Mouse (Mus musculus) midbrain, embryonic 11.5 days (tissue): ENCODE results near the gene Prnp. TPM values are rescaled to one million over a fixed set of nuclear protein-coding genes. Genes with fewer than 3 reads are reported as not detected.
A peak's percentile ranks its signal among the peaks of the same experiment; 100 is the strongest.

ENCODE experiments used
- ATAC-seq: fragments of 200-750 bp; cut with Nextera tagmentation; 2 replicates; pipeline ENCODE4 v1.8.0; 2017; ENCODE audit warnings: moderate TSS enrichment, moderate library complexity; ENCODE audit not compliant: low FRiP score
- DNase-seq: peaks from one replicate; pipeline ENCODE4 v3.0.0; 2015; ENCODE audit warnings: low spot score; ENCODE audit errors: missing footprints
- H3K27ac ChIP-seq: fragments of 300-500 bp; sonication (generic); 2 replicates; pipeline ENCODE4 v1.5.1; 2014; ENCODE audit warnings: low read depth, low read length
- H3K27me3 ChIP-seq: fragments of 300-500 bp; sonication (generic); 2 replicates; pipeline ENCODE4 v1.6.1; 2014; ENCODE audit warnings: mild to moderate bottlenecking, low read length, moderate library complexity, mixed read lengths; ENCODE audit not compliant: control insufficient read depth, insufficient read depth
- H3K36me3 ChIP-seq: fragments of 300-500 bp; sonication (generic); 2 replicates; pipeline ENCODE4 v1.6.1; 2014; ENCODE audit warnings: mild to moderate bottlenecking, low read length, moderate library complexity, mixed read lengths; ENCODE audit not compliant: control insufficient read depth, insufficient read depth
- H3K4me1 ChIP-seq: fragments of 300-500 bp; sonication (generic); 2 replicates; pipeline ENCODE4 v1.6.1; 2014; ENCODE audit warnings: low read length; ENCODE audit not compliant: control insufficient read depth, insufficient read depth
- H3K4me2 ChIP-seq: fragments of 300-500 bp; sonication (generic); 2 replicates; pipeline ENCODE4 v1.6.1; 2014; ENCODE audit warnings: mild to moderate bottlenecking, moderate library complexity
- H3K4me3 ChIP-seq: fragments of 300-500 bp; sonication (generic); 2 replicates; pipeline ENCODE4 v1.5.1; 2014; ENCODE audit warnings: low read depth, low read length
- H3K9ac ChIP-seq: fragments of 300-500 bp; sonication (generic); 2 replicates; pipeline ENCODE4 v1.6.1; 2014; ENCODE audit warnings: low read length
- H3K9me3 ChIP-seq: fragments of 300-500 bp; sonication (generic); 2 replicates; pipeline ENCODE4 v1.6.1; 2016; ENCODE audit warnings: low read length; ENCODE audit not compliant: control insufficient read depth
- WGBS: fragments of 180-500 bp; shearing (Covaris S2); extraction: QIAGEN DNeasy Blood & Tissue Kit; methylation state at CpG from one replicate; pipeline ENCODE4 v1.1.7; 2014; 5-methylcytosine and 5-hydroxymethylcytosine counted together
- polyA plus RNA-seq: library from polyadenylated mRNA; unstranded; fragments of >200 nt; fragmentation: Nextera tagmentation; extraction: Ambion mirVana; gene quantifications from 2 replicates; pipeline ENCODE4 v1.2.1, GENCODE M21; 2014

Prnp gene
- polyA plus RNA-seq, 1 experiment from 2014 or later: 27.2 TPM

DNA sequence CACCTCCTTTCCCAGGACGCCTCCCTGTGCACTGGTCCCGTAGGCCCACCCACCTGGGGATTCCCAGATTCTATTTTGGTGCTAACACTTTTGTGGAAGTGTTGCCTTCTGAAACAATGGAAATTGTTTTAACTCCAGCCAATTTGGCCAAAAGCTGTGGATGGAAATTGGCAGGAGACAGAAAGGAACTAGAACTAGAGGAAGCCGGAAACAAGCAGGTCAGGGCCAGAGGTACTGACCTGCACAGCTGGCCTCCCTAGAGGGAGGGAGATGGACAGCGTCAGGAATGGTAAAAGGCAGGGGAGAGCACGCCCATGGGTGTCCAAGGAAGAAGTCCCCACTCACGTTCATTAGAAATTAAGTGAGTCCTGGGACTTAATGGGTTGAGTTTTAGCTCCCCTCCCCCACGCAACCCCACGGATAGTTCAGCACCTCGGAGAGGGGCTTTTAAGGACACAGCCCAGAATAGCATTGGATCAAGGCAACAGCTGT lies 48.0 kb downstream of the Prnp start:
- Histone ChIP-seq H3K4me2 (no peak overlapping the region), H3K27me3 (peaks cover 15% of the 10 kb centered on the region), H3K9ac (no peak overlapping the region), H3K36me3 (no peaks in the 10 kb centered on the region), H3K4me3 (no peak overlapping the region), H3K27ac (no peak overlapping the region), H3K4me1 (peaks cover 5% of the 10 kb centered on the region; the same call in 1 of the 2 replicates), H3K9me3 (no peaks in the 10 kb centered on the region)
- 59% methylated on average over 9 of the region's 9 CpGs for WGBS
- ATAC-seq: no peak
- peak; percentile 72 for DNase-seq

DNA sequence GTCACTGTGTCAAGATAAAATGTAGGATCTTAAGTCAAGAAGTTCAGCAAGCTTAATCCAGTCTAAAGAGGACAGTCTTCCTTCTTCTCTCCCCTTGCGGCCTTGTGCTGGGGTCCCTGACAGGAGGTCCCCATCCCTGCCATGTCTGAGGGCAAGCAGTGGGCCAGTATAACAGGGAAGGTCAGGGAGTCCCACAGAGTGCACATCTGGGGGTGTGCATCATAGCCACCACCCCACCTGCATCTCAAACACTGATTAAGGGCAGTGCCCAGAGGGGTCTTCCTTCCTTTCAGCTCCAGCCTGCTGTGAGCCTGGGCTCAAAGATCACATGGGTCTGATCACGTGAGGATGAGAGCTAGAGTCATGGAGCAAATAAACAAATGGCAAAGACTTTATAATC lies 51.9 kb downstream of the Prnp start:
- Histone ChIP-seq H3K36me3 (no peaks in the 10 kb centered on the region), H3K27me3 (no peaks in the 10 kb centered on the region), H3K4me1 (no peaks in the 10 kb centered on the region), H3K9ac (no peak overlapping the region), H3K4me3 (no peak overlapping the region), H3K4me2 (no peak overlapping the region), H3K9me3 (no peaks in the 10 kb centered on the region), H3K27ac (no peak overlapping the region)
- ATAC-seq (no peak), DNase-seq (no peak)
- WGBS: 67% methylated on average over 2 of the region's 2 CpGs

GRCm38 (mm10) chr2:131970597-131970996 lies 60.9 kb downstream of the Prnp start:
- WGBS: 93% methylated on average over 2 of the region's 2 CpGs
- no peak overlapping the region for H3K4me3 ChIP-seq
- no peak for ATAC-seq
- no peak overlapping the region for H3K4me2 ChIP-seq
- no peaks in the 10 kb centered on the region for H3K27me3 ChIP-seq
- H3K27ac ChIP-seq: no peak overlapping the region
- no peaks in the 10 kb centered on the region for H3K4me1 ChIP-seq
- H3K9ac ChIP-seq: no peak overlapping the region
- H3K9me3 ChIP-seq: no peaks in the 10 kb centered on the region
- no peaks in the 10 kb centered on the region for H3K36me3 ChIP-seq
- DNase-seq: no peak

DNA sequence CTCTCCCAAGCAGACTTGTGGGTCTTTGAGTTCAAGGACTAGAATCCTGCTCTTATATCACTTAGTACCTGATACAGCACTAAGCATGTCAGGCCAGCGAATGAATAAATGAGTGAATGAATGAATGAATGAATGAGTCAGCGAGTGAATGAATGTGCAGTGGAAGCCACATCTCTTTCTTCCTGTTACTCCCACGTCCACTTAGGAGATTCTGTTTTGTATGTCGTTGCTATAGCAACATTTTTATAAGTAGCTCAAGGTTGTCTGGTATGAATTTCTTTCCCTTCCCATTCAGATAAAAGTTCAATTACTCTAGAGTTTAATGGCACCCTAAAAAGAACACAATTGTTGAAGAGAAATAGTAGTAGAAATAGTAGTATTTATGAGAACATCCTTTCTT lies 61.4 kb downstream of the Prnp start:
- Histone ChIP-seq H3K4me3 (no peak overlapping the region), H3K4me1 (no peaks in the 10 kb centered on the region), H3K27ac (no peak overlapping the region), H3K4me2 (no peak overlapping the region), H3K36me3 (no peaks in the 10 kb centered on the region), H3K27me3 (no peaks in the 10 kb centered on the region), H3K9me3 (no peaks in the 10 kb centered on the region), H3K9ac (no peak overlapping the region)
- DNase-seq (no peak), ATAC-seq (no peak)
- 82% methylated on average over 4 of the region's 4 CpGs for WGBS

DNA sequence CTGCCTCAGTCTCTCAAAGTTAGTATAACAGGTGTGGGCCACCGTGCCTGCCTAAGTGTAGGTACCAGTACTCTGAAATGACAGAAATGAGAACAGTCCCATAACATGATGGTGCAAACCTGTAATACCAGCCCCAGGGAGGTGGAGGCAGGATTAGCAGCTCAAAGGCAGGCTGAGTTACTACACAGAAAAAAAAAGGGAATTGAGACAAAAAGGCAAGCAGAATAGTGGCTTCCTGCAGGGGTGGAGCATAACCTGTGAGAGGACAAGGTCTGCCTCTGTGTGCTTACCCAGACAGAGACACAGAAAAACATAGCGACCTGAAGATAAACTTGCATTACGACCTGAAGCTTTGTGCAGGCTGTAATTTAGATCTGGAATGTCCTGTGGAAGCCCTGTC lies 66.9 kb downstream of the Prnp start:
- no peak overlapping the region for H3K9ac ChIP-seq
- no peak for ATAC-seq

DNA sequence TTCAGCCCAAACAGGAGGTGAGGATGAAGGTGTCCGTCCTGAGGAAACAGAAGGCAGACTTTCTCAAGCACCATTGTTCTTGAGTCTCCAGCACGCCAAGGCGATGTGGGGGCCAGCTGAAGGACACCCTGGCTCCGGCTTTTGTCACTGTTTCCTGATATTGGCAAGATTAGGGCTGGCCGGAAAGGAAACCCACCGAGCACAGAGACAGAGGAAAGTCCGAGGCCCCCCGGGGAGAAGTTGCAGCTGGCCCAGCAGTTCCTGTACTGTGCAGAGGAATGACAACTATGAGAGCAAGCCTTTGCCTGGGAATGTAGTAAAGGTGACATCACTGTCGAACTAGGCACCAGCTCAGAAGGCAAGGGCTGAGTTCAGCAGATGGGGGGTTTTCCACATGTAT lies 71.1 kb downstream of the Prnp start:
- no peak overlapping the region for H3K4me3 ChIP-seq
- ATAC-seq (no peak), DNase-seq (no peak)
- H3K9ac ChIP-seq: no peak overlapping the region
- H3K4me2 ChIP-seq: no peak overlapping the region
- no peaks in the 10 kb centered on the region for H3K9me3 ChIP-seq
- 49% methylated on average over 9 of the region's 9 CpGs for WGBS
- H3K27ac ChIP-seq: no peak overlapping the region
- H3K36me3 ChIP-seq: no peaks in the 10 kb centered on the region
- H3K4me1 ChIP-seq: no peaks in the 10 kb centered on the region
- no peaks in the 10 kb centered on the region for H3K27me3 ChIP-seq

More for the DNA sequence above, 66.9 kb downstream of the Prnp start:
- Histone ChIP-seq H3K27me3 (no peaks in the 10 kb centered on the region), H3K27ac (no peak overlapping the region), H3K4me1 (no peaks in the 10 kb centered on the region), H3K36me3 (no peaks in the 10 kb centered on the region), H3K9me3 (no peaks in the 10 kb centered on the region), H3K4me2 (no peak overlapping the region), H3K4me3 (no peak overlapping the region)
- WGBS: 83% methylated on average over 3 of the region's 3 CpGs
- DNase-seq: no peak

- no peak overlapping the region for H3K4me2 ChIP-seq
- H3K9ac ChIP-seq: no peak overlapping the region
- H3K4me1 ChIP-seq: no peaks in the 10 kb centered on the region
- H3K27ac ChIP-seq: no peak overlapping the region
- peak; percentile 83 for ATAC-seq
- 26% methylated on average over 6 of the region's 6 CpGs for WGBS
- no peak overlapping the region for H3K4me3 ChIP-seq
- no peaks in the 10 kb centered on the region for H3K36me3 ChIP-seq
- DNase-seq: peak; percentile 92
- H3K27me3 ChIP-seq: no peaks in the 10 kb centered on the region
- H3K9me3 ChIP-seq: no peaks in the 10 kb centered on the region
These were observed 72.9 kb downstream of the Prnp start for GRCm38 (mm10) chr2:131982546-131983196.

GRCm38 (mm10) chr2:131987950-131988349 lies 78.2 kb downstream of the Prnp start:
- Histone ChIP-seq H3K36me3 (no peaks in the 10 kb centered on the region), H3K27me3 (no peaks in the 10 kb centered on the region), H3K4me2 (no peak overlapping the region), H3K4me1 (no peaks in the 10 kb centered on the region), H3K4me3 (no peak overlapping the region), H3K27ac (no peak overlapping the region), H3K9ac (no peak overlapping the region), H3K9me3 (no peaks in the 10 kb centered on the region)
- 46% methylated on average over 3 of the region's 3 CpGs for WGBS
- ATAC-seq (no peak), DNase-seq (no peak)
